Mouse (Mus musculus): ENCODE data around the gene Il17a.
"Not testable (repeated sequence)": the region's sequence is repeated elsewhere in the genome, so short reads cannot be mapped to it uniquely, and the experiment has no call there.

The Il17a gene

GRCm38 (mm10) chr1:20730903-20731302 is at the start of gene Il17a:
Gene Il17a (plus strand): TSS chr1:20730905.
- no peak for DNase-seq (ENCODE audit: low spot score)

GRCm38 (mm10) chr1:20682849-20683248 is 47.9 kb upstream of the Il17a start:
- DNase-seq (ENCODE audit: low spot score) = no peak

DNA sequence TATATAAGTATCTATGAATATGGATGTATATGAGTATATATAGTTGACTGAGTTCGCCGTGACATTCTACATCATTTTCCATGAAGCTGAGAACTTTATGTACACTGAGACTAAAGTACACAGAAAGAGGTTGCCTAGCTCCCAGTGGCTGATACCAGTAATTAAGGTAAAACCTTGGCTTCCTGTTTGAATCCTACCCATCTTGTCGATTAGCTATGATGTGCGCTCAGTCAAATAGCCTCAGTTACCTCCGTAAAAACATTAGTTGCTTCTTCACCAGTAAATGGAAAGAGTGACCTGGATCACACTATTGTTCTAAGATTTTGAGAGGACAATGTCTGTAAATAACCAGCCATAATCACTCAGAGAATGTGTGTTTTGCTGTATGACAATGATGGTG is 47.3 kb upstream of the Il17a start:
- no peak for DNase-seq (ENCODE audit: low spot score)

GRCm38 (mm10) chr1:20683853-20684252 is 46.9 kb upstream of the Il17a start:
- DNase-seq (ENCODE audit: low spot score) = no peak

GRCm38 (mm10) chr1:20684403-20684802 is 46.3 kb upstream of the Il17a start:
- DNase-seq (ENCODE audit: low spot score) = no peak

- no peak for DNase-seq (ENCODE audit: low spot score)
Measured at GRCm38 (mm10) chr1:20685393-20685792, 45.3 kb upstream of the Il17a start.

GRCm38 (mm10) chr1:20685907-20686306 is 44.8 kb upstream of the Il17a start:
- DNase-seq (ENCODE audit: low spot score) = no peak

- DNase-seq (ENCODE audit: low spot score) = no peak
Measured at GRCm38 (mm10) chr1:20691336-20691735, 39.4 kb upstream of the Il17a start.

DNA sequence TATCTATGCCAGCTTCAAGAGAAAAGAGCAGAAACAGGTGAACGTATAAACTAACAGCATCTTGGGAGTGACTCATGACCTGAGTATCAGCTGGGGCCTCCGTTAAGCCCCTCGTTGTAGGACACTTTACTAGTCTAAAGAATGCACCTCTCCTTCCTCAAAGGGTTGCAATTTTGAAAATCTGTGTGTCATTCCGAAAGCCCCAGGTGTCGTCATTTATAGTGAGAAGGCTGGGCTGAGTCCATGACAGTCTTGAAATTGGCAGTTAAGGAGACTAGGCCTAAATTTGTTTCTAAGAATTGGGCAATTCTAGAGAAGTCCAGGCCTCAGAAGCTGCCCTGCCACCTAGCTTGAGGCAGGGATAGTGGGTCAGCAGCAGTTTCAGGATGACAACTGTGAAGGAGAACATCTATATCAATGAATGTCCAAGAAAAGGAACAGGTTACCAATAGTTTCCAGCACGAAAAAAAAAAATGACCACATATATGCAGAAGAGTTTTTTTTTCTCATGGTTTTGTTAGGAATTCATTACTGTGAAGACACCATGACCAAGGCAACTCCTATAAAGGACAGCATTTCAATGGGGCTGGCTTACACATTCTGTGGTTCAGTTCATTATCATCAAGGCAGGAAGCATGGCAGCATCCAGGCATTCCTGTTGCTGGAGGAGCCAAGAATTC is 36.9 kb upstream of the Il17a start:
- no peak for DNase-seq (ENCODE audit: low spot score)

DNA sequence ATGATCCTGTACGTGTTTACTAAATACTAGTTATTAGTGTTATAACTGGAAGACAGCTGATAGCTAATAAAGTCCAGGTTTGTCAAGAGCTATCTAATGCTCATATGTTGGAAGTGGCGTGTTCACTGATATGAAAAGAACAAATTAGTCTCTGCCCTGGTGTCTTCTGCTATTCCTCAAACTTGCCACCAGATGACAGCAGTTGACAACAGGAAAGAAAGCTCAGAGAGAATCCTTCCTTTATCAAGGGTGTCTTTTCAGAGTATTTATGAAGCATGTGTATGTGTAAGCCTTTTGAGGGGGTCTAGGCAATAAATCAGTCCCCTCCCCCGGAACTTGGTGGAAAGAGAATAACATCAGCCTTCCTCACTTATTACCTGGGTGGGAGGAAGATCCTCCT is 30.7 kb upstream of the Il17a start:
- no peak for DNase-seq (ENCODE audit: low spot score)

DNA sequence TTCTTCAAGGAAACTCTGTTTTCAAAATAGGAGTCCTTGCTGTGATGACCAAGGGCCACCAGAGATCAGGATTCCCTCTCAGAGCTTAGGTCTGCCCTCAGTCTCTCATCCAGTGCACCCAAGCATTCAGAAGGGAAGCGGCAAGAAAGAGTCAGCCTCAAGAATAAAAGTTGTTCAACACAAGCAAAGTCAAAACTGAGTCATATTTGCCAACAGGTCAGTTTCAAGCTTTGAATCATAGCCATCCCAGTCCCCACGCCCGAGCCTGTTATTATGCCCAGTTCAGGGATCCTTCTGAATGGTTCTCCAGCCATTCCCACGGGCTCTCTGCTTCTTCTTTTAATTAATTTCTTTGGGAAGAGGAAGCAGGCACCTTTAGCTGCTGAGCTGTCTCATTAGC is 5.9 kb downstream of the Il17a start:
- DNase-seq (ENCODE audit: low spot score) = no peak

GRCm38 (mm10) chr1:20738483-20738882 is 7.8 kb downstream of the Il17a start:
- DNase-seq (ENCODE audit: low spot score) = no peak

DNA sequence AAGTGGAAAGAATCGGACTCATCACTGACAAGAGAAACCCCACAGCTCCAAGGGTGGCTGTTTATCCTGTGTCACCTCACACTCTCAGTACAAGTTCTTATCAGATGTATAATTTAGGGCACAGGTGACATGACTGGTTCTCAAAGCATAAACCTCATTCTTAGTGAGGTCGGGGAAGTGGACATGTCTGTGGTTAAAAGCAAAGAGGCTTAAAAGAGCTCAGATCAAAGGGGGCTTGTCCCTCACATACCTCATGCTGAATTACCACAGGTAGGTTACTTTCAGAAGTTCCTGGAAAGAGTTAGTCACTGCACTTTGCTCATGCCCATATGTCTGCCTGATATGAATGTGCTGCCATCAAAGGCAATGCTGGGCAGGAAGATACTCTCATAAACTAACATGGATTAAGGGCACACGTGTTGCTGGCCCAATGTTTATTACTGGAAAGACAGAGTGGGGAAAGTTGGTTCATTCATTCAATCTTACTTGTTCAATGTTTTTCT is 9.8 kb downstream of the Il17a start:
- no peak for DNase-seq (ENCODE audit: low spot score)

DNA sequence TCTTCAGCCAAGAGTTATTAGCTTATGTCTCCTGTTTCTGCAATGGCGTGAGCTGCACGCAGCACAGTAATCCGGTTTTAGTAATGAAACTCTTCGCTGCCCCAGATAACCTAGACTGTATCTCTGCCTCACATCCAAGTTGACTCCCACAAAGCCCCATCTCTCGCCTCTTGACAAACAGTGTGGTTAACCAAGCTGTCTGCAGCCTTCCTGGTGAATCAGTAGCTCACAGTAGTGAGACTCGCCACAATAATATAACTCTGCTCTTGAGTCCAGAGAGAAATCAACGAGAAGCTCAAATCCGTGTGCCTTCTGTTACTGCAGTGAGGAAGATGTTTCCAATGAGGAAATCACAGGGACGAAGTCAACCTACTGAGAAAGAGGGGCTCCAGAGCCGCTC is 23.7 kb downstream of the Il17a start:
- no peak for DNase-seq (ENCODE audit: low spot score)

- no peak for DNase-seq (ENCODE audit: low spot score)
Measured at GRCm38 (mm10) chr1:20757586-20757985, 26.9 kb downstream of the Il17a start.

DNA sequence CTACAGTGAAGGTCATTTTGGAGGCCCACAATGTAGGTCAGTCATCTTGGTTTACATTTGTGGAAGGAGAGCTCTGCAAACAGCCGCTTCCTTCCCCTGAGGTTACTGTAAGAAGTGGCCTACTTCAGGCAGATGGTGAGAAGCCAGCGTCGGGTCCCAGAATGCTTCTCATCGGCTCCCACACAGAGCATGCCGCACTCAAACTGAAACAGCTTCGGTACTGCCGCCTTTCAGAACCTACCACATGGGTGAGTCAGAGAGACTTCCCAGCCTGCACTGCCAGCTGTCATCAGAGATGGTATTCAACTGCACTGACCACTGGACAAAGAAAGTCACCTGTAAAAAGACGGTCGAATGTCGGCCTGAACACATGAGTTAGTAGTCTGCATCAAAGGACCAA is 29.1 kb downstream of the Il17a start:
- DNase-seq (ENCODE audit: low spot score) = no peak

- no peak for DNase-seq (ENCODE audit: low spot score)
Measured at GRCm38 (mm10) chr1:20760331-20760730, 29.6 kb downstream of the Il17a start.

DNA sequence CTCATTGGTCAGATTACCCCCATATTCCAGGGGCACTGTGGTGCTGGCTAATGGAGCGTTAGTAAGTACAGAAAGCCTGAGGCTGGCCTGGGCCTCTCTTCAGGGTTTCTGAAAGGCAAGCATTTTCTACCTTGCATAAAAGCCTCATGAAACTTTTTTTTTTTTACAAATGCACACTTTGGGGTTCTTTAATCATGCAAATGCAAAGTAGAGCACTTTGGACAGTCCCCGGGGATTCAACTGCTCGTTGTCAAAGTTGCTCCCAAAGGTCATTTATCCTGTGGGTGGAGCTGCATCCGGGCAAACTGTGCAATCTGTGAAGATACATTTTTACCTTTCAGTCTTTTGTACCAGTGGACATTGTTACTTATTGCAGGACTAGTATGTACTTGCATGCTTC is 30.7 kb downstream of the Il17a start:
- DNase-seq (ENCODE audit: low spot score) = no peak

GRCm38 (mm10) chr1:20766526-20766925 is 35.8 kb downstream of the Il17a start:
- no peak for DNase-seq (ENCODE audit: low spot score)

DNA sequence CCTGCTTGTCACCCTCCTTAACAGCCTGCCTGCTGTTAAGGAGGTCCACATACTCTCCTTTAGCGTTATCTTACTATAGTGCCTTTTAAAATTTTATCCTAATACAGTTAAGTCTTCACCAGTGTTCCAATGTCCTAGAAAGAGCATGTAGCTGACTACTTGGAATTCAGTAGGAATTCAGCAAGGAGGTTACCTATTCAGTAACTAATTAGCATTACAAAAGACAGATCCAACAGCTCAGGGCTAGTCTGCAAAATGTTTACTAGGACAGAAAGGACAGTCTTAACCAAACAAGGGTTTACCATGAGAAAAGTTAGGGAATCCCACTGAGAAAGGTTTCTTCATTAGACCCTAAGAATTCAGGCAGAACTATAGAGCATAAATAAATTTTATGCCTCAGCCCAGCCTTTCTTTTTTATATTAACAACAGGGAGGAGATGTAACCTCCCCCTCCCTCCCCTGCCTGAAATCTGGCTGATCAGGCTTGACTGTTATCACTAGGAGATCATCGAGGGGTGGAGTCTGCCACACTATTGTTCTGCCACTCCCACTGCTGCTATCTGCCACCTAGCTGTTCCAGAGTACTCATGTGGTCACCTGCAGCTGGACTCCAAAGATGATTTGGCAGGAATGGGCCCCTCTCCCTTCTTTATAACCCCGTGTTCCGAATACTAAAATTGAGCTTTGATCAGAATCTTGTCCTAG is 43.5 kb downstream of the Il17a start:
- DNase-seq (ENCODE audit: low spot score) = not testable (repeated sequence)

- DNase-seq (ENCODE audit: low spot score) = no peak
Measured at GRCm38 (mm10) chr1:20778366-20778765, 47.7 kb downstream of the Il17a start.

Measured in c-Kit-positive CD71-positive TER-119-positive erythroid progenitor cells, embryonic 14.5 days (primary cell).